17 mouse cellular contexts compared by ENCODE assay signal in the genomic region with DNA sequence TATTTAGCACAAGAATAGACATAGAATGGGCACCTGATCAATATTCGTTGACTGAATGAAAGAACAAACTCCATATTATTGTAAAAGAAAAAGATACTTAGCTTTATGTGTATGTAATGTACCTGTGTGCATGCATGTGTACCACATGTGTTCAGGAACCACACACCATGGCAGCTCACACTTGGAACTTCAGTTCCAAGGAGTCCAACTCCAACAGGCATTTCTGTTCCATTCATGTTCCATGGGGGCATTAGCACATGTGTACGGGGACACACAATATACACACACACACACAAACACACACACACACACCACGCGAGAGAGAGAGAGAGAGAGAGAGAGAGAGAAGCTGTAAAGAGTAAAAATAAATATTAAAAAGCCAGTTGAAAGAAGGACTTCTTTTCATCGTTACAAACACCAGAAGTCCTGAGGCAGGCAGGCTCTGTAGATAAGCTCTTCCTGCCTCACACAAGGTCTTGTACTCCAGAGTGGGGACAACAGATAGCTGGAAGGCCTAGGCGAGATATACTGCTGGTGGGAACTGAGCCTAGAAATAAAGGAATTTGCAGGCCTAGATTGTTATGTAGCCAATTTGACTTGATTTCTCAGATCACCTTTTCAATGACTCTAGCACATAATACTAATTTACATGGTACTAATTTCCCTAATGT.
DNase-seq lines count a peak whose midpoint lies in the region; ATAC-seq lines count a peak whose summit lies in the region.
"Had no signal": no experiment of that assay in that cellular context is flagged by ENCODE, and none has a peak within 500 bp of the region (broad histone marks: within the 10 kb centered on the region; RNA-seq: fewer than 3 reads in every experiment).

No protein-coding gene starts in this region.

- no peak overlapping the region for H3K9ac ChIP-seq in heart, embryonic 15.5 days
- no peak overlapping the region for H3K9ac ChIP-seq in liver, embryonic 11.5 days (ENCODE audit: low read depth, low read length)
- H3K9ac ChIP-seq in kidney, embryonic 14.5 days (ENCODE audit: low read depth, low read length) = no peak overlapping the region
- H3K9ac ChIP-seq: forebrain, embryonic 15.5 days; limb, embryonic 13.5 days had no signal

- no peaks in the 10 kb centered on the region for H3K9me3 ChIP-seq in heart, embryonic 15.5 days (replicated peaks)
- H3K9me3 ChIP-seq in liver, embryonic 11.5 days (ENCODE audit: control insufficient read depth, low read length) = no peaks in the 10 kb centered on the region
- no peaks in the 10 kb centered on the region for H3K9me3 ChIP-seq in kidney, embryonic 14.5 days (ENCODE audit: control insufficient read depth, low read length)
- H3K9me3 ChIP-seq: embryonic facial prominence, embryonic 10.5 days; forebrain, embryonic 15.5 days; hindbrain, embryonic 10.5 days; limb, embryonic 13.5 days had no signal

- H3K4me1 ChIP-seq in heart, embryonic 15.5 days (replicated peaks) = peaks cover 5% of the 10 kb centered on the region
- H3K4me1 ChIP-seq in liver, embryonic 11.5 days (replicated peaks; ENCODE audit: control insufficient read depth, insufficient read depth, low read length) = peaks cover 8% of the 10 kb centered on the region
- H3K4me1 ChIP-seq in kidney, embryonic 14.5 days (ENCODE audit: control insufficient read depth, insufficient read depth, low read length) = no peaks in the 10 kb centered on the region
- H3K4me1 ChIP-seq: embryonic facial prominence, embryonic 10.5 days; hindbrain, embryonic 10.5 days; limb, embryonic 13.5 days had no signal

- no peak for DNase-seq in heart, postnatal 25 days (ENCODE audit: low spot score)
- peak; percentile 39 for DNase-seq in c-Kit-positive CD71-positive TER-119-positive erythroid progenitor cells, embryonic 14.5 days (ENCODE audit: low spot score)
- DNase-seq in liver, embryonic 11.5 days (ENCODE audit: low spot score) = no peak
- DNase-seq in right cerebral cortex, postnatal 25 days = no peak
- DNase-seq: cerebellum, adult 11-12 months; cerebellum, postnatal 36 days; kidney, adult 2 months; kidney, postnatal 25 days had no signal

- H3K27ac ChIP-seq in heart, embryonic 15.5 days = peak overlapping the region; percentile 63
- peak overlapping the region; percentile 61; the same call in 1 of the 2 replicates for H3K27ac ChIP-seq in liver, embryonic 11.5 days (ENCODE audit: low read depth, low read length)
- no peak overlapping the region for H3K27ac ChIP-seq in kidney, embryonic 14.5 days (ENCODE audit: low read depth, low read length)
- H3K27ac ChIP-seq: embryonic facial prominence, embryonic 10.5 days; forebrain, embryonic 15.5 days; hindbrain, embryonic 10.5 days; limb, embryonic 13.5 days had no signal

- intact Hi-C loops in heart, postnatal 25 days (cut with DNase I) = no loop called here

- ATAC-seq in heart, embryonic 15.5 days (replicated peaks; ENCODE audit: insufficient number of reproducible peaks, insufficient read depth, low FRiP score, low read depth) = peak; percentile 74; the same call in 1 of the 2 replicates
- ATAC-seq in liver, embryonic 11.5 days (replicated peaks; ENCODE audit: low FRiP score) = peak; percentile 97
- ATAC-seq in megakaryocyte-erythroid progenitor cell, adult 5-6 weeks (replicated peaks; ENCODE audit: low FRiP score, low TSS enrichment, poor library complexity, severe bottlenecking) = peak; percentile 99
- no peak for ATAC-seq in kidney, embryonic 14.5 days (ENCODE audit: low FRiP score, low TSS enrichment)
- ATAC-seq: forebrain, embryonic 15.5 days; midbrain, embryonic 16.5 days had no signal

- H3K4me2 ChIP-seq in heart, embryonic 15.5 days = no peak overlapping the region
- no peak overlapping the region for H3K4me2 ChIP-seq in liver, embryonic 11.5 days
- no peak overlapping the region for H3K4me2 ChIP-seq in kidney, embryonic 14.5 days (replicated peaks; ENCODE audit: low read depth, low read length)
- H3K4me2 ChIP-seq: forebrain, embryonic 15.5 days; limb, embryonic 13.5 days had no signal

- H3K4me3 ChIP-seq in heart, embryonic 15.5 days = no peak overlapping the region
- no peak overlapping the region for H3K4me3 ChIP-seq in liver, embryonic 11.5 days (ENCODE audit: low read depth, low read length)
- no peak overlapping the region for H3K4me3 ChIP-seq in kidney, embryonic 14.5 days (ENCODE audit: low read length)
- H3K4me3 ChIP-seq: embryonic facial prominence, embryonic 10.5 days; erythroblast, embryonic 14.5 days; forebrain, embryonic 15.5 days; hindbrain, embryonic 10.5 days; limb, embryonic 13.5 days had no signal

- WGBS in heart, embryonic 15.5 days = 35% methylated on average over 6 of the region's 6 CpGs
- WGBS in liver, embryonic 11.5 days = 40% methylated on average over 6 of the region's 6 CpGs
- WGBS in kidney, embryonic 14.5 days = 79% methylated on average over 6 of the region's 6 CpGs

- no peaks in the 10 kb centered on the region for H3K36me3 ChIP-seq in heart, embryonic 15.5 days
- H3K36me3 ChIP-seq in liver, embryonic 11.5 days (ENCODE audit: control insufficient read depth, insufficient read depth, low read length) = no peaks in the 10 kb centered on the region
- H3K36me3 ChIP-seq in kidney, embryonic 14.5 days (ENCODE audit: control insufficient read depth, insufficient read depth, low read length) = no peaks in the 10 kb centered on the region
- H3K36me3 ChIP-seq: embryonic facial prominence, embryonic 10.5 days; forebrain, embryonic 15.5 days; hindbrain, embryonic 10.5 days; limb, embryonic 13.5 days had no signal

- H3K27me3 ChIP-seq in heart, embryonic 15.5 days = no peaks in the 10 kb centered on the region
- no peaks in the 10 kb centered on the region for H3K27me3 ChIP-seq in liver, embryonic 11.5 days (replicated peaks; ENCODE audit: control insufficient read depth, insufficient read depth, low read length)
- no peaks in the 10 kb centered on the region for H3K27me3 ChIP-seq in kidney, embryonic 14.5 days (ENCODE audit: control insufficient read depth, insufficient read depth, low read length)
- H3K27me3 ChIP-seq: forebrain, embryonic 15.5 days; limb, embryonic 13.5 days had no signal
